Mouse (Mus musculus): ENCODE results near the gene Trabd.

- 0 out of 2 replicates have a peak, but pooled peaks have one; percentile 6 for TF ChIP-seq CTCF (IDR thresholded peaks at IDR 0.05; ENCODE audit: borderline replicate concordance, insufficient read depth, low read depth, low read length)
- no peak for TF ChIP-seq POLR2A (IDR thresholded peaks at IDR 0.05; ENCODE audit: borderline replicate concordance, insufficient read depth, low read length)
These were observed 30.5 kb upstream of the Trabd start for GRCm38 (mm10) chr15:89044381-89044780.
